Mouse (Mus musculus): ENCODE measurements at regions not wholly inside any gene's neighbourhood (a gene's known extent, or its start where the extent isn't known, plus 50 kb on each side); places are given as distances from the start of the nearest gene placed in this dataset.
"Not testable (repeated sequence)": the region's sequence is repeated elsewhere in the genome, so short reads cannot be mapped to it uniquely, and the experiment has no call there.

GRCm38 (mm10) chr6:112564119-112564518, 74.4 kb upstream of the Oxtr start:
- DNase-seq: not testable (repeated sequence)

DNA sequence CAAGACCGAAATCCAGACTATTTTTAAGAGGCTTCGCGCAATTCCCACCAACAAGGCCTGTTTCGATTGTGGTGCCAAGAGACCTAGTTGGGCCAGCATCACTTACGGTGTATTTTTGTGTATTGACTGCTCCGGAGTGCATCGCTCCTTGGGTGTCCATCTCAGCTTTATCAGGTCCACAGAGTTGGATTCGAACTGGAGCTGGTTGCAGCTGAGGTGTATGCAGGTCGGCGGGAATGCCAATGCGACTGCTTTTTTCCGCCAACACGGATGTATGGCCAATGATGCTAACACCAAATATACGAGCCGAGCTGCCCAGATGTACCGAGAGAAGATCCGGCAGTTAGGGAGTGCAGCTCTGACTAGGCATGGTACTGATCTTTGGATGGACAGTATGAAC, 73.9 kb upstream of the Oxtr start:
- DNase-seq: not testable (repeated sequence)

- DNase-seq: no peak
Measured at GRCm38 (mm10) chr6:112562039-112562438, 72.3 kb upstream of the Oxtr start.

DNA sequence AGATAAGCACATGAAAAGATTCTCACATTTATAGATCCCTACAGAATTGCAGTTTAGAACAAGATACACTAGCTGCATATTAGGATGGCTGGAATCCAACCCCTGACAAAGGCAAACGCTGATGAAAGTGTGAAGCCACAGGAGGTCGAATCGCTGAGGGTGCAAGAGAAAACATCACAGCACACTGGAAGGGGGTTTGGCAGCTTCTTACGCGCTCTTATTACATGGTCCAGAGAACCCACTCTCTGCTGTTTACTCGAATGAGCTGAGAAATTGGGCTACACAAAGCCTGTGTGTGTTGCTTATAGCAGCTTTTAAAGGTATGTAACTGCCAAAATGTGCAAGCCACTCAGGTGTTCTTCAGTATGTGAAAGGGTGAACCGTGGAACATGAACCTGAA, 71.8 kb upstream of the Oxtr start:
- no peak for DNase-seq

DNA sequence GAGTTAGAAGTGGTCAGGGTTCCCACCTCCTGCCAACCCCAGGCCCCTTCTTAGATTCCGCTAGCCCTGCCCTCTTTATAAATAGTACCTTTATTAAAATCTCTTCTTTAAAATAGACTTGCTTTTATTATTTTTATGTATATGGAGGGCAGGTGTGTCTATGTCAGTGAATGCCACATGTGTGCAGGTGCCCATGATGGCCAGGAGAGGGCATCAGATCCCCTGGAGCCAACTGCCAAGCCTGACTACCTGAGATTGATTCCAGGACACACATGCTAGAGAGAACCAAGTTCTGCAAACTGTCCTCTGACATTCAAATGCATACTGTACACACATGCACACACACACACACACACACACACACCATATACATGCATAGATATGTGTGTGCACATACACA, 69.8 kb upstream of the Oxtr start:
- DNase-seq: no peak

DNA sequence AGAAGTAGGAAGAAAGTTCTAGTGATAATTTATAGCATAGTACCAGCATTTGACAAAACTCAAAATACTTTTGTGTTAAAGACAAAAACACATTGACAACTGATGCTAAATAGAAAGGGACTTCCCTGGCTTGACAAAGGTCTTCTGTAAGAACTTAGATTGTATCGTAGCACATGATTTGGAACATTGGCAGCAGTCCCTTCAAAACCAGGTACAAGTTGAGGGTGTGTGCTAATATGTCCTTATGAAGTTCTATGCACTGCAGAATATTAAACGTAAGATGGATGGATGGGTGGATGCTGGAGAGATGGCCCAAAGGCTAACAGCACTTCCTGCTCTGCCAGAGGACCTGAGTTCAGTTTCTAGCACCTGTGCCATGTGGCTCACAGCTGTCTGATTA, 67.8 kb upstream of the Oxtr start:
- DNase-seq: no peak

DNA sequence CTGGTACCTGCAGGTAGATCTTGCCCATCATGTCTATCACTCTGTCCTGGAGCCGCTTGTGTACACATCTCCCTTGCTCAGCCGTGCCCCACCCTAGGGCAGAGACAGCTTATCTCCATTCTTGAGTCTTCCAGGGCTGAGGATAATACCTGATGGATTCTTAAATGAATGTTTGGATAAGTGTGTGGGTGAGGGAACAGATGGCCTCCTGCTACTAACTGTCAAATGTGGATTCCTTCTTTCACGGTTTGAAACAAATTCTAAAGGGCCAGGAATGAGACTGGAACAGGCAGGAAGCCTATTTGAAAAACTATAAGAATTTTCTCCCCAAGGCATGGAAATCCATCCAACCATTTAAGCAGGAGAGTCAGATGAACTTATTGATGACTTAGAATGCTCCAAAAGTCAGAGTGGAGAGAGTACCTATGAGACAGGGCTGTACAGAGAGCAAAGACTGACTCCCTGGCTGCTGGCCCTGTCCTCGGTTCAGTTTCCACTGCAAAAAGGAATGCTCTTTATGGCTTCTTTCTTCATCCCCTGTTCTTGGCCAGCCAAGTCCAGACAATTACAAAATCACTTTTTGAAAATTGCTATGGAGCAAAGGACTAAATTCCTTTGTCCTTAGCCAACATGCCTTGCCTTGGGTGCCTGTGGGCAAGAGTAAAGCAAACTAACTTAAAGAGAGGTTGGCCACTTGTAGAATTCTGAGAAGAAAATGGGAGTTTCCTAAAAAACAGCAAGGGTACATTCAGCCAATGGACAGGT, 66.8 kb upstream of the Oxtr start:
- no peak for DNase-seq

GRCm38 (mm10) chr6:112554091-112554490, 64.3 kb upstream of the Oxtr start:
- peak in 1 of 2 experiments; percentile 24 for DNase-seq

DNA sequence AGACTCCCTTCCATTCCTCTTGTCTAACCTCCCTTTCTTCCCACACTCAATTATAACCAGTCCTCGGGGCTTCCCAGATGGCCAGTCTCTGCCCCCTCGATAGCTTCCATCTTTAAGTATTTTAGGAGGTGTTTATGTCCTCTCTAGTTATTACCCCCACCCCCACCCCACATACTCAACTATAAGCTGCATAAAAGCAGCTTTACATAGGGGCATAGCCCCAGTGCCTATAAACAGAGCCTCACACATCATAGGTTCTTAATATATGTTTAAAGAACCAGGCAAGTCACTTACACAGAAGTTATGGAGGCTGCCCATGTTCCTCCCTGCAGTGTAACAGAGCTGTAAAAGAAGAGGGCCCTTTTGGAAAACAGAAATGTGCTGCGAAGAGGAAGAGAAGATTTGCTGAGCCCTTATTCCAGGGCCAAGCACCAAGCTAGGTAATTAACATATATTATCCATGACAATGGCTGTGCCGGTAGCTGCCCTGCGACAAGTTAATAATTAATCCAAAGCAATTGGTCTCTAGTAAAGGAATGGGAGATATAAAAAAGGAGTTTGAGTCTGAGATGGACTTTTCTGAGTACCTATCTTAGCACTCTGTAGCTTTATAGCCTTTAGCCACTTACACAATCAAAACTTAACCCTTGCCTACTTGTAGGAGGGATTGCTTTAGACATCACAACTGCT, 63.6 kb upstream of the Oxtr start:
- no peak for DNase-seq

DNA sequence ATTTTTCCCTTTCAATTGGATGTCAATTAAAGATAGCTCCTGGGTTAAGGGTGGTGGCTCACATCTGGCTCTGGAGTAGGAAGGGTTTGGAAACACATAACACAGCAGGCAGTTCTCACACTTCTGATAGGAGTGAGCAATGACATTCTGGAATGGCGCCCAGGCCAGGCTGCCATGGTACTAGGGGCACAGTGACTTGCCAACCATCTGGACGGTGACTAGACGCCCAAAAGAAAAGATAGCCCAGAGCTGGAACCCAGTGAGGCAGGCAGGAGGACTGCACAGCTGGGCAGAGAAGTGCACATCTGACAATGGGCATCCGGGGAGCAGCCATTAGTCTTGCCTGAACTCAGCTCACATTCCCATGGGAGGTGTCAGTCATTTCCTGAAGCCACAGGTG, 62.8 kb upstream of the Oxtr start:
- DNase-seq: no peak

- DNase-seq: no peak
Measured at GRCm38 (mm10) chr6:112551298-112551697, 61.6 kb upstream of the Oxtr start.

- DNase-seq: no peak
Measured at GRCm38 (mm10) chr6:112547251-112547650, 57.5 kb upstream of the Oxtr start.

GRCm38 (mm10) chr6:112546033-112546432, 56.3 kb upstream of the Oxtr start:
- DNase-seq: no peak

GRCm38 (mm10) chr6:112544315-112544714, 54.6 kb upstream of the Oxtr start:
- DNase-seq: no peak

GRCm38 (mm10) chr6:112542692-112543091, 52.9 kb upstream of the Oxtr start:
- DNase-seq: no peak

Data from lung, adult 18-20 months (tissue).